Mouse (Mus musculus): ENCODE data around the gene Trip13. TPM values are rescaled to one million over a fixed set of nuclear protein-coding genes. Genes with fewer than 3 reads are reported as not detected.
A peak's percentile ranks its signal among the peaks of the same experiment; 100 is the strongest.

The Trip13 gene
- 1 to 10 TPM in 1 of 2 experiments, under 1 TPM in 1; 0.78 to 2.0 TPM for total RNA-seq (2021)
- long read RNA-seq, experiment 1, partial matches to known transcripts = 0 of 3 reads
- long read RNA-seq, experiment 1, other reads (novel, unspliced or antisense) = 1 of 3 reads
- long read RNA-seq, experiment 2 = 0 reads

DNA sequence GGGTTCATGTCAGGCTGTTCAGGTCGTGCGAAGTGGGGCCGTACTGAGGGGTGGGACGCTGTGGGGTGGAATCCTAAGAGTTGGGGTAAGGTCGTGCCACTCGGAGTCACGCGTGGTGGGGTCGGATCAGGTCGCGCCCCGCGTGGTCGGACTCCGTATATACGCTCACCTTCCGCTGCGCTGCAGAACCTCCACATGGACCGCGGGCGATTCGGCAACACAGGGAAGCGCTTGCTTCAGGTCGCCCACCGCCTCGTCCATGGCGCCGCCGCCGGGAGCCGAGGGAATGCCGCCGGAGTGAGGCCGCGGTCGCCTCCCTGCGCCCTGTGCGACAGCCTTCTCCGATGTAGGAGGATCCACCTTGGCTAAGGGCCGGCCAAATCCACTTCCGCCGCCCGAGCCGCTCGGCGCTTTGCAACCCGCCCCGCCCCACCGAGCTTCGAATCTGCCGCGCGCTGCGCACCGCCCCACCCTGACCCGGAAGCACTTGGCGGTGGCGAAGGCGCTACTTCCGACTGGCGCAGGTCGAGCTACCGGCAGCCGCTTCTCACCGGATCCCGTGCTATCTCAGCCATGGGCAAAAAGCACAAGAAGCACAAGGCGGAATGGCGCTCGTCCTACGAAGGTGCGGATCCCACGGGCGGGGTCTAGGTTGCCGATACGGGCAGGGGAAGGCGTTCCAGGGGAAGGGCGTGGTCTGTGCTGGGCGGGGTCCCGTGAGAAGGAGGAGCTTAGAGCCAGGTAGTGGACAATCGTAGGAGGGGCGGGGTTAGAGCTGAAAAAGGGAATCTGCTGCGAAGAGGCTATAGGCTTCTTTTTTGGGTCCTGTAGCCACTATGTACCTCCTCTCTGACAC, at the start of gene Trip13, which contains the start of gene Brd9:
Gene Trip13 (minus strand): TSS at position 464 of the 856 bp plus-strand sequence.
Gene Brd9 (plus strand): TSS at position 491 of the 856 bp plus-strand sequence.
- peak; percentile 89 to 93 for DNase-seq (ENCODE audit: low spot score in 2 of 2)

DNA sequence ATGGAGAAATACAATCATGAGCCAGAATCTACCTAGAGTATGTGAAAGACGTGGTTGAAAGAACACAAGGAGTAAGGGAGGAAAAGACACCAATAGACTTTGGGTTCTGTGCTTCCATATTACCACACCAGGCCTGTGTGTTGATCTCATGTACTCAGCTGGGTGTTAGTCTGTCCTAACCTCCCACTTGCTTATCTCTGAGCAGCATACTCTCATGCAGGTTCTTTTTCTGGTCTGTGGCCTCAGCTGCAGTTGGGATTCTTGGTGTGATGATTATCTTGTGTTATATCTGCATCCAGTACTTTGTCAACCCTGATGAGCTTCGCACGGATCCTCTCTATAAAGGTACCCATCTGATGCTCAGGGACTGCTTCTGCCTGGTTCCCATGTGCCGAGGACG, 39.4 kb upstream of the Trip13 start:
- DNase-seq (ENCODE audit: low spot score in 2 of 2) = no peak

DNA sequence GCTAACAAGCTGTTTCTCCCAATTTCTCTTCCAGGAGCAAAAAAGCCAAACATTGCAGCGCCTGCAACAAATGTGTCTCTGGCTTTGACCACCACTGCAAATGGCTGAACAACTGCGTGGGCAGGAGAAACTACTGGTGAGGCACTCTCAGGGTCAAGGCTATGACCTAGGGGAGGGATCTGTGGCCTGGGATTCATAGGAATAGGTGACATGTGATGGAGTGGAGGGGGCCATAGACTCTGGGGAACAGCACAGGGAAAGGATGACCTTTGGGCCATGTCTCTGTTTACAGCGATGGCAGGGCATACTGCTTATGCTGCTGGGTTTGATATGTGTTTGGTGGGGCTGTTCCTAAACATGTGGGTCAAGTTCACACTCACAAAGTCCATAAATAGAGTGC, 36.9 kb upstream of the Trip13 start:
- DNase-seq (ENCODE audit: low spot score in 2 of 2) = no peak

DNA sequence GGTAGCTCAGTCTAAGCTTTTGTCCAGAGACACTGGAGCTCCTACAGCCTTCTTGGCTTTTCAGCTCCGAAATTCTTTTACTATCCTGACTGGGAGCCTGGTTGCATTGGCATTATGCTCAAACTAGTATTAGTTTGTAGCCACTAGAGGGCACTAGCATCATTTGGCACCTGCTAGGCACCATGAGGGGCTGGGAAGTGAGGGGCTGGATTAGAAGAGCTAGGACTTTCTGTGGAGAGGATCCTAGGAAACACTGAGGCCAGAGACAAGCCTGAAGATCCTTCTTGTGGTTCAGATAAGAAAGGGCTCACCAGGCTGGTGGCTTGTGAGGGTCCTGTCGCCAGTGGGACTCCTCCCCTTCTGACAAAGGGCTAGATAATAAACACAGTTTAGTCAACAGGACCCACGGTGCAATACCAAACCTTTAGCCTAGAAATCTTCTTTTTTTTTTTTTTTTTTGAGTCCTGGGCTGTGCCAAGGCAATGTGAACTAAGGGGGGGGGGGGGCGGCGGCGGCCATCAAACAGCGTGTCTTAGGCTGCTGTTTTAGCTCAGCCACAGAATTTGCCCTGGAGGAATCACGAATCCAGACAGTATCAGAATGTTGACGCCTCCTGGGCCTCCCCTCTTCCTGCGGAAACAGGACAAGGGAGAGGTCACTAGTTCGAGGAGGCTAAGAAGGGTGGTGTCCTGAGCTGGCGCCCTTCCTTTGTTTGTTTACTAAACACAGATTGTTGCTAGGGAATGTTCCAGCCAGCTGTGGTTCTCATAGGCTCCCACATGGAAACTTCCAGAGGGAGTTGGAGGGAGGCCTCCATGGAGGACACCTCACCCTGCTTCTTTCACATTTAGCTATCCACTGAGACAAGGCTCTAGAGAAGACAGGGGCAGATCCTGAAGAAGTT, 33.2 kb upstream of the Trip13 start:
- peak; percentile 63 to 80 for DNase-seq (ENCODE audit: low spot score in 2 of 2)

DNA sequence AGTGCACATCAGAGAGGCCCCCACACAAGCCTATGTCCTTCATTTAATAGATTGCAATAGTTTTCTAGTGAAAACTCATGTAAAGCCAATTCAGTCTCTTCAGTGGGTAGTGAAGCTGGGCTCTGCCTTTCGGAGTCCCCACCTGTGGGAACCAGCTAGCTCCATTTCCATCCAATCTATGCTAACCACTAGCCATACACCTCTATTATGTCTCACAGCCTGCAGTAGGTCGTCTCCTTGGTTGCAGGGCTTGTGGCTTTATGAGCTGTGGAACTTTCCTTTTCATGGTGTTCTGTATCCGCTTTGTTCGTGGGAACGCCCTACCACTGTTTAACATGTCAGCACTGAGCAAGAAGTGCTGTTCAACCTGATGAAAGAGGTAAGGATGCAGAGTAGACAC, 26.0 kb upstream of the Trip13 start, which contains the start of gene Zdhhc11:
Gene Zdhhc11 (plus strand): TSS at position 301 of the 400 bp plus-strand sequence.
- no peak for DNase-seq (ENCODE audit: low spot score in 2 of 2)

DNA sequence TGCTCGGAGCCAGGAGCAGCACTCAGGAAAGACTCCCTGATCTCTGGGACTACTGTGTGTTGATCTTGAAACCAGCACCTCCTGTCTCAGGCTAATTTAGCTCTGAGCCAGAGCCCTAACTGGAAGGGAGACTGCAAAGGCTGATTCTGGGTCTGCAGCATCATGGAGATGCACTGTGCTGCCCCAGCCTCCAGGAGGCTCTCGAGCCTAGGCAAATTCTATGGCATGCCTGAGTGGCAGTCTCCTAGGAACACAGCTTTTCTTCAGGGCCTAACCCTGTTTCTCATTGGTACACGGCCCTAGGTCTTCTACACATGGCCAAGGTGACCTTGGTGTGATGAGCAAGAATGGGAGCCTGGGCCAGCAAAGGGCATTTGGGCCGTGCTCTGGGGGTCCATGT, 23.6 kb upstream of the Trip13 start:
- no peak for DNase-seq (ENCODE audit: low spot score in 2 of 2)

DNA sequence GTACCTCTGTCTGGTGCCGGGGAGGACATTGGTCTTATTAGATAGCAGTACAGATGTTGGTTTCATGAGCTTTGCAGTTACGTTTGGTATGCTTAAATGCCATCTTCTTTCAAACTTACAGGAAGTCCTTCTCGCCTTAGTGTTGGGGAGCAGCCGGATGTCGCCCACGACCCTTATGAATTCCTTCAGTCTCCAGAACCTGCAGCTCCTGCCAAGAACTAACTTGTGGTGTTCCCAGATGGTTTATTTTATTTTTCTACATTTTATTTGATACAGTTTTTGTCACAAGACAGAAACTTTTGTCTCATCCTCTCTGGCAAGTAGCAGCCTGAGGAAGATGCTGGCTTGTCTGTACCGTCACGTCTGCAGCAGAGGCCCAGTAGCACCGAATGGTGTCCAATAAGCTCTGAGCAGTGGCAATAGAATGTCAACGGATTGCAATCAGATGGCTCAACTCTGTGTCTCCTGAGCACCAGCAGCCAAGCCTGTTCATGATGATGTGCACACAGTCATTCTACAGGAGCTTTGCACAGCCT, 22.6 kb upstream of the Trip13 start:
- peak in 1 of 2 experiments; percentile 54 for DNase-seq (ENCODE audit: low spot score in 2 of 2)

DNA sequence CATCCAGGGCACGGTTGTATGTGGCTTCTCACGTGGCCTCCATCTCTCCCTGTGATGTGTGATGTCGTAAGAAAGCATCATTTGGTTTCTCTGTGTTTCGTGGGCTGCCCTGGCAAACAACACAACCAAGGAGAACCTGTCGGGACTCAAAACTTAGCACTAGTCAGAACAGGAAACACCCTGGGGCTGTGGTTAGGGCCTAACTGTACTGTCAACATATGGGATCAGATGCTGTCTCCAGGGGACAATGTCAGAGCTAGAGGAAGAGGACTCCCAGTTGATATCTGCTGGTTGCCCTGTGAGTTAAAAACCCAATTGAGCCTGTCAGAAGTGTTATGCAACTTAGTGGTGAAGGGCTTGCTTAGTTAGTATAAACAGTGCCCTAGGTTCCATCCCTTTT, 17.9 kb upstream of the Trip13 start:
- DNase-seq (ENCODE audit: low spot score in 2 of 2) = no peak

DNA sequence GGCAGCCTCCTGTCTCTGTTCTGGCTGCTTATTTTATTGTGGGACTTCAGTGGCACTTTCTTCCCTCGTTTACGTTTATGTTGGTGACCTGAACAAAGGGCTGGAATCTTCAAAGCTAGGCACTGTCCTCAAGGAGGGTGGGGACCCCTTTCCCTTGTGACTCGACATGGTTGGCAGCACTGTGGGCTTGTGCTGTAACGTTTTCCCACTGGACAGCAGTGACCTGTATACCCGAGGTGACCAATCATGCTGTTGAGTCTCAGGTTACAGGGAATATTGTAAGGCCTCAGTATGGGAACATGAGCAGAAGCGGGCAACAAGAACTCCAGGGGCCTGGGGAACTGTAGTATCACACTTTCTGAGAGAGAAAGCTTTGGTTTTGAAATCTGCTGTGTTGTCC, 17.1 kb upstream of the Trip13 start:
- no peak for DNase-seq (ENCODE audit: low spot score in 2 of 2)

DNA sequence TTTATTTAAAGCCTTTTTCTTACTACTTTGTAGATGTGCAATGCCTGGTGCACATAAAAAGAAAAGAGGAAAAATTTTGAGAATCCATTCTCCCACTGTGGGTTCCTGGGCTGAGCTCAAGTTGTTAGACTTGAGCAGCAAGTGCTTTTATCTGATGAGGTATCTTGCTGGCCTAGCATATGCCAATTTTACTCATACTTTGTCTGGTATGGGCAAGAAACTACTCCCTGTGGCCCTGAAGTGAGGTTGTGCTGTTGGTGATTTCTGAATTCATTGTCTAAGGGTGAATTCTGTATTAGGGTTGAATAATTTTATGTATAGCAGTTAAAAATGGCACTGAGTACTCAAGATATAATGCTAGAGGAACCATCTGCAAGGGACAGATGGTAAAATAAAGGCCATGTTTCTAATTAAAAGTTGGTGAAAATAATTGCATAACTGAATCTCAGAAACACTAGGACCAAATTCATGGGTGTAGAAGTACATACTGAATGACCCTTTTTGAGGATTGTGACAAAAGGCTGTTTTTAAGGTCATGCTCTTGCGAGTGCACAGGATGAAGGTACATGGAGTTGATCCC, 16.1 kb upstream of the Trip13 start:
- DNase-seq (ENCODE audit: low spot score in 2 of 2) = peak in 1 of 2 experiments; percentile 58

DNA sequence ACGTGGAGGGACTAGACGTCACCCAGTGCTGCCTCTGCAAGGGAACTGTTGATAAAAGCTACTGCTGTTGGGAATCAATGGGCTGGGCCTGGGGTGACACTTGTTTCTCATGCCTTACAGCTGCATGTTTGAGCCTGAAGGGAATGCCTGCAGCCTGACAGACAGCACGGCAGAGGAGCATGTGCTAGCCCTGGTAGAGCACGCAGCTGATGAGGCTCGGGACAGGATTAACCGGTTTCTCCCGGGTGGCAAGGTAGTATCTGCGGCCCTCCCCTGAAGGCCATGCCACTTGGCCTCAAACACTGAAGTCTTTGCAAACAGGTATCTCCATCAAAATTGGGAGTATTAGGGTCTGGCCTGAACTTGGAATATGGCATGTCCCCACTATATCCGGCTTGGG, 7.0 kb upstream of the Trip13 start:
- DNase-seq (ENCODE audit: low spot score in 2 of 2) = no peak

DNA sequence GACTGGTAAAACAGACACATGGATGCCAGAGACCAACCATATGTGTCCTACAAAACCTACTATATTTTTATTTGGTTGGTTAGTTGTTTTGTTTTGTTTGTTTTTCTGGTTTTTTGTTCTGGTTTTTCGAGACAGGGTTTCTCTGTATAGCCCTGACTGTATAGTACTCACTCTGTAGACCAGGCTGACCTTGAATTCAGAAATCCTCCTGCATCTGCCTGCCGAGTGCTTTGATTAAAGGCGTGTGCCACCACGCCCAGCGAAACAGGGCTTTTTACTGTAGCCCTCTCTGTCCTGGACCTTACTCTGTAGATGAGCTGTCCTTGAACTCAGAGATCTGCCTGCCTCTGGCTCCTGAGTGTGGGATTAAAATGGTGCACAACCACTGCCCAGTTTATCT, 1.5 kb upstream of the Trip13 start:
- no peak for DNase-seq (ENCODE audit: low spot score in 2 of 2)

DNA sequence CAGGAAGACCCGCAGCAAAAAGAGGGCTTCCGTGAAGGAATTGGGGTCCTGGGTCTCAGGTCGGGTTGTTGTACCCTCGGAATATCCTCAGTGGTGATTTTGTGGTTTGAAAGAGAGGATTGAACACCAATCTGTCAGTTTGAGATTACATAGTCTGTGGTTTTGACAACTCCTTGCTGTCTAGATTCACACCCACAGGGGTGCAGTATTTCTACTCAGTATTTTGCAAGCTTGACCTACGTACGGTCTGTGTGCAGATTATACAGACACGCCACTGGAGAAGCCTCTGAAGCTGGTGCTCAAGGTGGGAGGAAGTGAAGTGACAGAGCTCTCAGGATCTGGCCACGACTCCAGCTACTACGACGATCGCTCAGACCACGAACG, 585 bp upstream of the Trip13 start:
- DNase-seq (ENCODE audit: low spot score in 2 of 2) = no peak

DNA sequence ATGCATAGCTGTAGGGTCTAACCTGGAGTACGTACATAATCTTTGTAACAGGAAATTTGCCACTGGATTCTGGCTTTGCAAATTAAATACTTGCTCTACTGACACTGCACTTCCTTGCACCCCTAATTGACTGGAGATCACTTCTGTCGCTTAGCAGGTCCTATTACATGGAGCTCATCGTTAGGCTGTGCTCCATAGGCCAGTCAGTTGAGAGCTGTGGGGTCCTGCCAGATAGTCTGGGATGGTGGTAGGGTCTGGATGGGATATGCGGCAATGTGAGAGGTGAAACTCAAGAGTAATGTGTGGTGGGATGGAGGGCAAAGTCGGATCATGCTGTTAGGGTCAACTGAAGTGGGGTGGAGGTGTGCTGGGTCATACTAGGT, 655 bp downstream of the Trip13 start:
- DNase-seq (ENCODE audit: low spot score in 2 of 2) = no peak

DNA sequence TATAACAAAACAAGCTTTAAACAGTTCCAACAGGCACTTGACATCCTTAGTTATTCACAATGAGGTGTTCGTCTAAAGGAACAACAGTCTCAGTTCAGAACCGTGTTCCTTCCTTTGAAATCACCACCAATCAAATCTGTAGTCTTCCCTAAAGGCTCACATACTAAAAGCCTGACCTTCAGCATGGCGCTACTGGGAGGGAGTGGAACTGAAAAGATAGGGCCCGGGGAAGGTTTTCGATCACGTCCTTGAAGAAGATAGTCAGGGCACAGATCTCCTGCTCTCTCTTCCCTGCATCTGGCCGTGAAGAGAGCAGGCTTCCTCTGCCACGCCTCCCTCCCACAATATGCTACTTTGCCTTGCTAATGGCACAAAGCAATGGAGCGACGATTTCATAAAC, 5.4 kb downstream of the Trip13 start:
- no peak for DNase-seq (ENCODE audit: low spot score in 2 of 2)

DNA sequence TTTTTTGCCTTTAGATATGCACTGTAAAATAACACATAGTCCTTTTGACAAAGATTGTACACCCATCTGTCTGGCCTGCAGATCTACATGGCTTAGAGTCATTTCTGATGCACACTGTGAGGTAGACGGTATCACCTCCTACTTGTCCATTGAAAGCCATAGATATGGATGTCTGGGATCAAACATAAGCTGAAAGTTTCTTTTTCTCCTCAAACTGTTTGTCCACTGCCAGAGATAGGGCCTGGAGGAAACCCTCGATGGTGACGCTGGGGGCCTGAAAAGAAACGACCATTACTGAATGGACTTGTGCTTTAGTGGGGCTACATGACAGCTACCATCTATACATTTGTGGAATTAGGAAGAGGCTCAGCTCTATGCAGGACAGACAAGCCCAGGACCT, 24.5 kb downstream of the Trip13 start:
- no peak for DNase-seq (ENCODE audit: low spot score in 2 of 2)

DNA sequence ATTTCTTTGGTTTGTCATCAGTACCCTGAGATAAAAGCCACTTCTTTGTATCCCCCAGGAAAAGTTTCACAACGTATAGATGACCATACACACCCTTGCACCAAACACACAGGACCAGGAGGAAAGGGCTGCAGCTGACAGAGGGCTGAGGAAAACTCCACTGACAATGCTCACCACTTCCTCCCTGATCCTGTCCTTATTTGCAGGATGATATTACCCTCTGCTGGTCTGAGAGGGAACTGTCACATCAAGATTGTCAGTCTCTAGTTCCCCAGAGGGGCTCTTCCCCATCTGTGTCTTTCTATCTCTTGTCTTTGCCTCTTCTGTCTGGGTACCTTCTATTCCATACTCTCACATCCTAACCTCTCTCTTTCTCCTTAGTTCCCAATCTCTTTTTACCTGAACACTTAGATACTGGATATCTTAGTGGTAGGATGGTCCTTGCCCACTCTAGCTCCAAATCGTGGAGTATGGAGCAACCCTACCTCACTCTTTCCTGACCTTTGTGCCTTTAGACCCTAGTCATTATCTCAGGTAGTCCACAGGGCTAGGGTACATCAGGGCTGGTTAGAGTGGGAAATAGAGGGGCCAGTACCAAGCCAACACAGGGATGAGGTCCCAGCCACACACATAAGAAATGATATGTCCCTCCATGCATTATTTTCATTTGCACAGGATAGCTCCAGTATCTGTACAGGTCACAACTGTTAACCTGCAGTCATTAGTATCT, 29.7 kb downstream of the Trip13 start:
- peak; percentile 47 to 73 for DNase-seq (ENCODE audit: low spot score in 2 of 2)

DNA sequence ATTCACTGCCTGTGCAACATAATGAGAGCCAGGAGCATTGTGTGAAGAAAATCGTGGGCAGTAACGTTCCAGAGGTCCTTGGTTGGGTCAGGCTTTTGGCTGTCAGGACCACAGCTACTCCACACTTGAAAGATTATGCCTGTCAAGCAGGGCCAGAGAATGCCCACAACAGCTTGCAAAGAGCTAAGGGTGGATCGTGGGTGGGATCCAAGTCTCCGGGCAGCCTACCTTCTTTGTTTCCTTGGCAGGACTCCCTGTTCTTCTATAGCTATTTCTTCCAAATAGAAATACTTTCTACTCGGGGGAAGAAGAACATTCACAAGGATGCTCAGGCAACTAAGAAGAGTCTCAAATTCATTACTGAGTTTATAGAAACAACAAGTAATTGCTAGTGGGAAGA, 30.4 kb downstream of the Trip13 start:
- peak in 1 of 2 experiments; percentile 29 for DNase-seq (ENCODE audit: low spot score in 2 of 2)

DNA sequence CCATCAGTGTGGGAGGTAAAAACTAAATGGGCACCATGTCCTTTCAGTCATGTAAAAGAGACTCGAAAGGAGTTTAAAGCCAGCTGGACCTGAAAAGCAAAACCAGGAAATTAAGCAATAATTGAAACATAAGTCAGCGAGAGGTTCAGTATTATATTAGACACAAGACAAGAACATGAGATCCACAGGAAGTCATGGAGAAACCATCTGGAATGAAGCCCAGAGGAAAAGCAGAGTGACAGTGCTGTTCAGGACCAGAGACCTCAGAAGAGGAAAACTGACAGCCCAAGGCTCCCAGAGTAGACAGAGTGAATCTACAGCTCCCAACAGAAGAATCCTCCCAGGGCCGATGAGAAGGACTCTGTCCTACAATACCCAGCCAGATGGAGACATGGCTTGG, 40.0 kb downstream of the Trip13 start:
- no peak for DNase-seq (ENCODE audit: low spot score in 2 of 2)

DNA sequence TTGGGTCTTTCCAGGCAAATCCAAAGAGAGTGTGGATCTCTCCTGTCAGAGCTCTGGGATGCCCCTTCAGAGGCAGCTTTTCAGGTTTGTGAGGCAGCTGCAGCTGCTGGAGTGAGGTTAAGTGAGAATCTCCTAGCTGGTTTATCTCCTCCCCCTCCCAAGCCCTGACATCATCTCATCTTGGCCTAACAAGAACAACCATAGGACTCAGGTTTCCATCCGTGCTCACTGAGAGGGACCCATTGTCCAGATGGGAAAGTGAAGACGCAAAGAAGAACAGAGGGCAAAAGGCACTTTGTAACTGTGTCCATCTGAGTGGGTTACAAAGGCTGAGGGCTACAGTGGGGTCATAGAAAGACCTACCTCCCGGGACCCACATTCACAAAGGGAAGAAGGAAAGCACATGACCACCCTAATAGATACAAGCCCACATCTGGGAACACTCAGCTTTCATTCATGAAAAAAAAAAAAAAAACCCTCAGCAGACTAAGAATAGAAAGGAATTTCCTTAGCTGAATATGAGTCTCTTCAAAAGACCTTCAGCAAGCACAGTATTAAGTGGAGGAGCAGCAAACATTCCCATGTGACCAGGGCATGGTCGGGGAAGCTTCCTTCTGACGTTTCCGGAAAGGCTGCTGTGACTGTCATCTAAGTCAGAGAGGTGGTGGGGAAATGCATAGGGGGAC, 44.9 kb downstream of the Trip13 start:
- no peak for DNase-seq (ENCODE audit: low spot score in 2 of 2)
